12 mouse cellular contexts compared by ENCODE assay signal in the genomic region with DNA sequence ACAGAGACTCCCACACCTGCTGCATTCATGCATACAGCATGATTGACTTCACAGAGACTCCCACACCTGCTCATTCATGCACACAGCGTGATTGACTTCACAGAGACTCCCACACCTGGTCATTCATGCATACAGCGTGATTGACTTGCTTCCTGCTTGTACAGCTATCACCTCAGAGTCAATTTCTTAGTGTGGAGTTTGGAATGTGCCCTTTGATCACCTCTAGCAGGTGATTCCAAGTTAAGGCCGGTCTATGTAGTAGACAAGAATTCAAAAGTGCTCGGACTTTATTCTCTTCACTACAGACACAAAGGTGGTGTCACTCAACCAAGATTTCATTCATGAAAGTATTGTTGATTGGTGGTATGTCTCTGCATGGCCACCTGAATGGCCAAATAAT. TPM values are rescaled to one million over a fixed set of nuclear protein-coding genes. Genes with fewer than 3 reads are reported as not detected.
"Had no signal": no experiment of that assay in that cellular context is flagged by ENCODE, and none has a peak within 500 bp of the region (broad histone marks: within the 10 kb centered on the region; RNA-seq: fewer than 3 reads in every experiment).

No protein-coding gene starts in this region.

- DNase-seq: left cerebral cortex, postnatal 4 days; right cerebral cortex, postnatal 14 days; thymus, postnatal 4 days had no signal

- H3K4me1 ChIP-seq: limb, embryonic 13.5 days; liver, embryonic 12.5 days; lung, embryonic 15.5 days; midbrain, embryonic 12.5 days had no signal

- H3K27ac ChIP-seq: hindbrain, postnatal 0 days; limb, embryonic 13.5 days; liver, embryonic 12.5 days; lung, embryonic 15.5 days; midbrain, embryonic 12.5 days; neural tube, embryonic 13.5 days; stomach, postnatal 0 days had no signal

- H3K9me3 ChIP-seq: limb, embryonic 13.5 days; liver, embryonic 12.5 days; lung, embryonic 15.5 days; midbrain, embryonic 12.5 days; neural tube, embryonic 13.5 days had no signal

- H3K27me3 ChIP-seq: limb, embryonic 13.5 days; liver, embryonic 12.5 days; lung, embryonic 15.5 days; midbrain, embryonic 12.5 days had no signal

- H3K36me3 ChIP-seq: lung, embryonic 15.5 days had no signal

- H3K9ac ChIP-seq: limb, embryonic 13.5 days; liver, embryonic 12.5 days; lung, embryonic 15.5 days; midbrain, embryonic 12.5 days; neural tube, embryonic 13.5 days had no signal

- H3K4me2 ChIP-seq: limb, embryonic 13.5 days; liver, embryonic 12.5 days; lung, embryonic 15.5 days; midbrain, embryonic 12.5 days; neural tube, embryonic 13.5 days had no signal

- H3K4me3 ChIP-seq: limb, embryonic 13.5 days; liver, embryonic 12.5 days; lung, embryonic 15.5 days; midbrain, embryonic 12.5 days; neural tube, embryonic 13.5 days had no signal

- ATAC-seq: hindbrain, postnatal 0 days; liver, embryonic 12.5 days; midbrain, embryonic 16.5 days had no signal

RNA-seq across cellular contexts. Expression of a gene that starts 32.9 kb away (rescaled TPM):
- polyA plus RNA-seq: hindbrain, postnatal 0 days; intestine, embryonic 14.5 days; limb, embryonic 13.5 days; liver, embryonic 12.5 days; lung, embryonic 15.5 days; midbrain, embryonic 12.5 days; midbrain, embryonic 16.5 days; neural tube, embryonic 13.5 days; stomach, postnatal 0 days had no signal
